Mouse (Mus musculus): ENCODE results near the gene Syvn1. TPM values are rescaled to one million over a fixed set of nuclear protein-coding genes. Genes with fewer than 3 reads are reported as not detected.

Gene Syvn1
- polyA plus RNA-seq, 1 experiment from 2014 or later = 29.0 TPM

GRCm38 (mm10) chr19:6016532-6016931 is 29.8 kb upstream of the Syvn1 start:
- H3K4me3 ChIP-seq (ENCODE audit: low read length) = no peak overlapping the region
- H3K36me3 ChIP-seq (ENCODE audit: control insufficient read depth, insufficient read depth, low read length) = no peaks in the 10 kb centered on the region
- H3K4me1 ChIP-seq (ENCODE audit: control insufficient read depth, insufficient read depth, low read depth, low read length) = peaks cover 13% of the 10 kb centered on the region
- no peak overlapping the region; the same call in 1 of the 2 replicates for H3K27ac ChIP-seq (ENCODE audit: low read depth, low read length)
- H3K4me2 ChIP-seq (ENCODE audit: low read length) = peak overlapping the region; percentile 78; the same call in 1 of the 2 replicates
- 51% methylated on average over 7 of the region's 7 CpGs for WGBS
- H3K9me3 ChIP-seq (ENCODE audit: control insufficient read depth, low read length) = no peaks in the 10 kb centered on the region
- no peak; the same call in 1 of the 2 replicates for ATAC-seq
- peaks cover 6% of the 10 kb centered on the region; the same call in 1 of the 2 replicates for H3K27me3 ChIP-seq (replicated peaks; ENCODE audit: control insufficient read depth, insufficient read depth, low read length)
- H3K9ac ChIP-seq (ENCODE audit: low read depth, low read length) = no peak overlapping the region

- Histone ChIP-seq H3K36me3 (ENCODE audit: control insufficient read depth, insufficient read depth, low read length) (no peaks in the 10 kb centered on the region), H3K4me1 (ENCODE audit: control insufficient read depth, insufficient read depth, low read depth, low read length) (peaks cover 13% of the 10 kb centered on the region), H3K9me3 (ENCODE audit: control insufficient read depth, low read length) (no peaks in the 10 kb centered on the region), H3K4me2 (ENCODE audit: low read length) (no peak overlapping the region), H3K27ac (ENCODE audit: low read depth, low read length) (no peak overlapping the region), H3K4me3 (ENCODE audit: low read length) (no peak overlapping the region), H3K27me3 (replicated peaks; ENCODE audit: control insufficient read depth, insufficient read depth, low read length) (peaks cover 6% of the 10 kb centered on the region; the same call in 1 of the 2 replicates), H3K9ac (ENCODE audit: low read depth, low read length) (no peak overlapping the region)
- WGBS = 33% methylated on average over 15 of the region's 15 CpGs
- no peak for ATAC-seq
Measured at GRCm38 (mm10) chr19:6018142-6019089, 28.0 kb upstream of the Syvn1 start.

- H3K27me3 ChIP-seq (replicated peaks; ENCODE audit: control insufficient read depth, insufficient read depth, low read length) = 0 out of 2 replicates have a peak, but pooled peaks cover 3% of the 10 kb centered on the region
- no peak overlapping the region for H3K27ac ChIP-seq (ENCODE audit: low read depth, low read length)
- ATAC-seq = no peak
- no peak overlapping the region for H3K4me3 ChIP-seq (ENCODE audit: low read length)
- no peaks in the 10 kb centered on the region for H3K9me3 ChIP-seq (ENCODE audit: control insufficient read depth, low read length)
- peaks cover 8% of the 10 kb centered on the region for H3K4me1 ChIP-seq (ENCODE audit: control insufficient read depth, insufficient read depth, low read depth, low read length)
- 56% methylated on average over 3 of the region's 3 CpGs for WGBS
- no peaks in the 10 kb centered on the region for H3K36me3 ChIP-seq (ENCODE audit: control insufficient read depth, insufficient read depth, low read length)
- no peak overlapping the region for H3K4me2 ChIP-seq (ENCODE audit: low read length)
- no peak overlapping the region for H3K9ac ChIP-seq (ENCODE audit: low read depth, low read length)
Measured at GRCm38 (mm10) chr19:6020276-6020675, 26.1 kb upstream of the Syvn1 start.

GRCm38 (mm10) chr19:6023059-6023458 is 23.3 kb upstream of the Syvn1 start:
- ATAC-seq = no peak
- Histone ChIP-seq H3K4me2 (ENCODE audit: low read length) (no peak overlapping the region), H3K36me3 (ENCODE audit: control insufficient read depth, insufficient read depth, low read length) (no peaks in the 10 kb centered on the region), H3K27ac (ENCODE audit: low read depth, low read length) (no peak overlapping the region), H3K27me3 (replicated peaks; ENCODE audit: control insufficient read depth, insufficient read depth, low read length) (no peaks in the 10 kb centered on the region), H3K9me3 (ENCODE audit: control insufficient read depth, low read length) (no peaks in the 10 kb centered on the region), H3K4me3 (ENCODE audit: low read length) (no peak overlapping the region), H3K9ac (ENCODE audit: low read depth, low read length) (no peak overlapping the region; the same call in 1 of the 2 replicates), H3K4me1 (ENCODE audit: control insufficient read depth, insufficient read depth, low read depth, low read length) (no peaks in the 10 kb centered on the region)
- WGBS = 68% methylated on average over 8 of the region's 8 CpGs

GRCm38 (mm10) chr19:6023930-6024329 is 22.4 kb upstream of the Syvn1 start:
- Histone ChIP-seq H3K9me3 (ENCODE audit: control insufficient read depth, low read length) (no peaks in the 10 kb centered on the region), H3K4me2 (ENCODE audit: low read length) (no peak overlapping the region), H3K4me1 (ENCODE audit: control insufficient read depth, insufficient read depth, low read depth, low read length) (no peaks in the 10 kb centered on the region), H3K4me3 (ENCODE audit: low read length) (no peak overlapping the region), H3K9ac (ENCODE audit: low read depth, low read length) (no peak overlapping the region), H3K27ac (ENCODE audit: low read depth, low read length) (no peak overlapping the region), H3K36me3 (ENCODE audit: control insufficient read depth, insufficient read depth, low read length) (no peaks in the 10 kb centered on the region), H3K27me3 (replicated peaks; ENCODE audit: control insufficient read depth, insufficient read depth, low read length) (no peaks in the 10 kb centered on the region)
- 85% methylated on average over 7 of the region's 7 CpGs for WGBS
- ATAC-seq = no peak

- no peak overlapping the region for H3K4me2 ChIP-seq (ENCODE audit: low read length)
- H3K27me3 ChIP-seq (replicated peaks; ENCODE audit: control insufficient read depth, insufficient read depth, low read length) = no peaks in the 10 kb centered on the region
- 84% methylated on average over 6 of the region's 6 CpGs for WGBS
- H3K9me3 ChIP-seq (ENCODE audit: control insufficient read depth, low read length) = no peaks in the 10 kb centered on the region
- H3K9ac ChIP-seq (ENCODE audit: low read depth, low read length) = no peak overlapping the region
- H3K36me3 ChIP-seq (ENCODE audit: control insufficient read depth, insufficient read depth, low read length) = no peaks in the 10 kb centered on the region
- no peak for ATAC-seq
- no peak overlapping the region for H3K4me3 ChIP-seq (ENCODE audit: low read length)
- no peak overlapping the region for H3K27ac ChIP-seq (ENCODE audit: low read depth, low read length)
- no peaks in the 10 kb centered on the region for H3K4me1 ChIP-seq (ENCODE audit: control insufficient read depth, insufficient read depth, low read depth, low read length)
Measured at GRCm38 (mm10) chr19:6028991-6029390, 17.4 kb upstream of the Syvn1 start.

GRCm38 (mm10) chr19:6029426-6029825 is 16.9 kb upstream of the Syvn1 start:
- ATAC-seq = no peak
- H3K9ac ChIP-seq (ENCODE audit: low read depth, low read length) = no peak overlapping the region
- 85% methylated on average over 9 of the region's 9 CpGs for WGBS
- no peaks in the 10 kb centered on the region for H3K4me1 ChIP-seq (ENCODE audit: control insufficient read depth, insufficient read depth, low read depth, low read length)
- H3K9me3 ChIP-seq (ENCODE audit: control insufficient read depth, low read length) = no peaks in the 10 kb centered on the region
- no peaks in the 10 kb centered on the region for H3K27me3 ChIP-seq (replicated peaks; ENCODE audit: control insufficient read depth, insufficient read depth, low read length)
- H3K4me3 ChIP-seq (ENCODE audit: low read length) = no peak overlapping the region
- H3K36me3 ChIP-seq (ENCODE audit: control insufficient read depth, insufficient read depth, low read length) = no peaks in the 10 kb centered on the region
- H3K4me2 ChIP-seq (ENCODE audit: low read length) = no peak overlapping the region
- H3K27ac ChIP-seq (ENCODE audit: low read depth, low read length) = no peak overlapping the region

- H3K27ac ChIP-seq (ENCODE audit: low read depth, low read length) = no peak overlapping the region
- no peaks in the 10 kb centered on the region for H3K9me3 ChIP-seq (ENCODE audit: control insufficient read depth, low read length)
- ATAC-seq = no peak
- 74% methylated on average over 14 of the region's 14 CpGs for whole genome bisulfite sequencing
- no peak overlapping the region for H3K4me3 ChIP-seq (ENCODE audit: low read length)
- H3K27me3 ChIP-seq (replicated peaks; ENCODE audit: control insufficient read depth, insufficient read depth, low read length) = no peaks in the 10 kb centered on the region
- H3K36me3 ChIP-seq (ENCODE audit: control insufficient read depth, insufficient read depth, low read length) = no peaks in the 10 kb centered on the region
- no peak overlapping the region for H3K9ac ChIP-seq (ENCODE audit: low read depth, low read length)
- H3K4me1 ChIP-seq (ENCODE audit: control insufficient read depth, insufficient read depth, low read depth, low read length) = no peaks in the 10 kb centered on the region
- H3K4me2 ChIP-seq (ENCODE audit: low read length) = no peak overlapping the region
Measured at GRCm38 (mm10) chr19:6030520-6031280, 15.7 kb upstream of the Syvn1 start.

All from hindbrain, embryonic 16.5 days (tissue).